Mouse (Mus musculus) kidney, postnatal 0 days (tissue): Measurements from ENCODE around the gene Ercc6l2. TPM values are rescaled to one million over a fixed set of nuclear protein-coding genes. Genes with fewer than 3 reads are reported as not detected.

ENCODE experiments used
- ATAC-seq: fragments of 200-750 bp; cut with Nextera tagmentation; replicated peaks from 2 replicates; pipeline ENCODE4 v1.8.0; 2017; ENCODE audit warnings: low read depth, moderate number of reproducible peaks, moderate TSS enrichment, moderate library complexity; ENCODE audit not compliant: low FRiP score
- DNase-seq: peaks from one replicate; pipeline ENCODE4 v3.0.0-alpha.2; 2016; ENCODE audit warnings: low spot score
- H3K27ac ChIP-seq: fragments of 300-500 bp; sonication (generic); 2 replicates; pipeline ENCODE4 v1.5.1; 2014; ENCODE audit warnings: mild to moderate bottlenecking
- H3K27me3 ChIP-seq: fragments of 300-500 bp; sonication (generic); 2 replicates; pipeline ENCODE4 v1.6.1; 2014; ENCODE audit warnings: low read length, mixed read lengths; ENCODE audit not compliant: insufficient read depth
- H3K36me3 ChIP-seq: fragments of 300-500 bp; sonication (generic); 2 replicates; pipeline ENCODE4 v1.6.1; 2014; ENCODE audit warnings: low read length, mixed read lengths; ENCODE audit not compliant: insufficient read depth
- H3K4me1 ChIP-seq: fragments of 300-500 bp; sonication (generic); replicated peaks from 2 replicates; pipeline ENCODE4 v1.6.1; 2014; ENCODE audit warnings: antibody characterized with exemption, low read length, mixed read lengths; ENCODE audit not compliant: insufficient read depth
- H3K4me2 ChIP-seq: fragments of 300-500 bp; sonication (generic); 2 replicates; pipeline ENCODE4 v1.6.1; 2014; ENCODE audit warnings: mild to moderate bottlenecking, low read length, moderate library complexity, mixed read lengths
- H3K4me3 ChIP-seq: fragments of 300-500 bp; sonication (generic); replicated peaks from 2 replicates; pipeline ENCODE4 v1.5.1; 2014; ENCODE audit warnings: low read depth, low read length
- H3K9ac ChIP-seq: fragments of 300-500 bp; sonication (generic); 2 replicates; pipeline ENCODE4 v1.6.1; 2014; ENCODE audit warnings: low read depth, low read length
- H3K9me3 ChIP-seq: fragments of 300-500 bp; sonication (generic); replicated peaks from 2 replicates; pipeline ENCODE4 v1.6.1; 2016; ENCODE audit warnings: low read length, inconsistent platforms, mixed read lengths
- CTCF ChIP-seq: IDR thresholded peaks from 2 replicates; pipeline ENCODE4 v1.5.1; 2016; ENCODE audit warnings: antibody characterized with exemption, low read depth, mild to moderate bottlenecking, moderate library complexity
- WGBS: fragments of 180-500 bp; shearing (Covaris S2); extraction: QIAGEN DNeasy Blood & Tissue Kit; methylation state at CpG from one replicate; pipeline ENCODE4 v1.1.7; 2014; 5-methylcytosine and 5-hydroxymethylcytosine counted together
- polyA plus RNA-seq: library from polyadenylated mRNA; unstranded; fragments of >200 nt; fragmentation: Nextera tagmentation; extraction: Ambion mirVana; gene quantifications from 2 replicates; pipeline ENCODE4 v1.2.1, GENCODE M21; 2015

Ercc6l2 gene
- polyA plus RNA-seq, 1 experiment from 2014 or later = 19.9 TPM

GRCm38 (mm10) chr13:63927326-63927725 lies 112.3 kb downstream of the Ercc6l2 start:
- DNase-seq (peak; percentile 80), ATAC-seq (no peak)
- H3K9ac ChIP-seq = no peak overlapping the region
- TF ChIP-seq CTCF = no peak
- H3K27ac ChIP-seq = no peak overlapping the region
- no peak overlapping the region for H3K4me3 ChIP-seq
- no peaks in the 10 kb centered on the region for H3K36me3 ChIP-seq
- peaks cover 8% of the 10 kb centered on the region; the same call in 1 of the 2 replicates for H3K4me1 ChIP-seq
- no peak overlapping the region for H3K4me2 ChIP-seq
- 35% methylated on average over 4 of the region's 4 CpGs for WGBS
- no peaks in the 10 kb centered on the region for H3K27me3 ChIP-seq
- no peaks in the 10 kb centered on the region for H3K9me3 ChIP-seq

- Histone ChIP-seq H3K9me3 (no peaks in the 10 kb centered on the region), H3K4me1 (peaks cover 8% of the 10 kb centered on the region; the same call in 1 of the 2 replicates), H3K27ac (peak overlapping the region; percentile 42; the same call in 1 of the 2 replicates), H3K36me3 (no peaks in the 10 kb centered on the region), H3K9ac (no peak overlapping the region), H3K27me3 (no peaks in the 10 kb centered on the region), H3K4me2 (no peak overlapping the region), H3K4me3 (no peak overlapping the region)
- TF ChIP-seq CTCF = peak; percentile 71
- DNase-seq (peak; percentile 87), ATAC-seq (peak; percentile 72)
- WGBS = 15% methylated on average over 1 of the region's 1 CpGs
Measured at GRCm38 (mm10) chr13:63929351-63929750, 114.3 kb downstream of the Ercc6l2 start.

- Histone ChIP-seq H3K9ac (no peak overlapping the region), H3K4me1 (peaks cover 8% of the 10 kb centered on the region; the same call in 1 of the 2 replicates), H3K4me2 (no peak overlapping the region), H3K36me3 (no peaks in the 10 kb centered on the region), H3K9me3 (no peaks in the 10 kb centered on the region), H3K27me3 (no peaks in the 10 kb centered on the region), H3K27ac (peak overlapping the region; percentile 42; the same call in 1 of the 2 replicates), H3K4me3 (no peak overlapping the region)
- no peak for TF ChIP-seq CTCF
- WGBS = 58% methylated on average over 5 of the region's 5 CpGs
- DNase-seq = no peak
- ATAC-seq = no peak
Measured at GRCm38 (mm10) chr13:63929917-63930515, 115.0 kb downstream of the Ercc6l2 start.

- peaks cover 8% of the 10 kb centered on the region; the same call in 1 of the 2 replicates for H3K4me1 ChIP-seq
Measured at GRCm38 (mm10) chr13:63930525-63930924, 115.5 kb downstream of the Ercc6l2 start.

GRCm38 (mm10) chr13:63936369-63936768 lies 121.3 kb downstream of the Ercc6l2 start:
- Histone ChIP-seq H3K4me3 (no peak overlapping the region), H3K27ac (no peak overlapping the region), H3K4me1 (no peaks in the 10 kb centered on the region; the same call in 1 of the 2 replicates), H3K9ac (no peak overlapping the region), H3K4me2 (no peak overlapping the region), H3K27me3 (no peaks in the 10 kb centered on the region), H3K36me3 (no peaks in the 10 kb centered on the region), H3K9me3 (no peaks in the 10 kb centered on the region)
- no peak for TF ChIP-seq CTCF
- ATAC-seq = no peak
- WGBS = 87% methylated on average over 9 of the region's 9 CpGs
- no peak for DNase-seq

More at GRCm38 (mm10) chr13:63930525-63930924, 115.5 kb downstream of the Ercc6l2 start:
- Histone ChIP-seq H3K36me3 (no peaks in the 10 kb centered on the region), H3K9me3 (no peaks in the 10 kb centered on the region), H3K4me2 (no peak overlapping the region), H3K9ac (no peak overlapping the region), H3K4me3 (no peak overlapping the region), H3K27ac (no peak overlapping the region), H3K27me3 (no peaks in the 10 kb centered on the region)
- 67% methylated on average over 10 of the region's 10 CpGs for WGBS
- no peak for DNase-seq
- no peak for TF ChIP-seq CTCF
- ATAC-seq = no peak

GRCm38 (mm10) chr13:63940257-63940656 lies 125.2 kb downstream of the Ercc6l2 start:
- 59% methylated on average over 1 of the region's 1 CpGs for WGBS
- H3K36me3 ChIP-seq = no peaks in the 10 kb centered on the region
- H3K4me1 ChIP-seq = peaks cover 12% of the 10 kb centered on the region
- no peak for ATAC-seq
- DNase-seq = peak; percentile 63
- no peak overlapping the region for H3K9ac ChIP-seq
- no peak for TF ChIP-seq CTCF
- H3K4me3 ChIP-seq = no peak overlapping the region
- no peak overlapping the region for H3K4me2 ChIP-seq
- no peaks in the 10 kb centered on the region for H3K9me3 ChIP-seq
- H3K27ac ChIP-seq = 0 out of 2 replicates have a peak overlapping the region, but pooled peaks have one; percentile 6
- no peaks in the 10 kb centered on the region for H3K27me3 ChIP-seq
